Mouse (Mus musculus) urinary bladder, adult 18-20 months (tissue): ENCODE data around the gene Rsph6a.

ENCODE experiments used
- DNase-seq, 2 experiments: peaks; one replicate each; pipeline ENCODE4 v3.0.0; 2022; ENCODE audit warnings: low spot score in 2 of 2, mixed read lengths in 2 of 2

Rsph6a gene

DNA sequence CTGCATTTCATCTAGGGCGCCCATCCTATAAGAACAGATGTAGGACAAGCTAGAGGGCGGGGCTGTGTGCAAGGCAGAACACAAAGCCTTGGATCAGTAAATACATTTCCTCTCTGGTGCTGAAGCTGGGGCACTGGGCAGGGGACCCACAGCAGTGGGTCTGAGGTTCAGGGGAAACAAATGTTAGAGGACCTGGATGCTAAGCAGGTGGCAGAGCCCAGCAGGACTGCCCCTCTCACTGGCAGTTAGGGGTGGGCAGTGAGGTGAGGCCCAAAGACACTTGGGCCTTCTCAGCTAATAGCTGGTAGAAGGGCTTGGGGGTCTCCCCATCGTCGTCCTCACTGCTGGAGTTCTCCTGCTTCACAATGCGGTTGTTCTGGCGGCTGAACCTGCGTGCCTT, 44.3 kb downstream of the Rsph6a start:
- DNase-seq = no peak

DNA sequence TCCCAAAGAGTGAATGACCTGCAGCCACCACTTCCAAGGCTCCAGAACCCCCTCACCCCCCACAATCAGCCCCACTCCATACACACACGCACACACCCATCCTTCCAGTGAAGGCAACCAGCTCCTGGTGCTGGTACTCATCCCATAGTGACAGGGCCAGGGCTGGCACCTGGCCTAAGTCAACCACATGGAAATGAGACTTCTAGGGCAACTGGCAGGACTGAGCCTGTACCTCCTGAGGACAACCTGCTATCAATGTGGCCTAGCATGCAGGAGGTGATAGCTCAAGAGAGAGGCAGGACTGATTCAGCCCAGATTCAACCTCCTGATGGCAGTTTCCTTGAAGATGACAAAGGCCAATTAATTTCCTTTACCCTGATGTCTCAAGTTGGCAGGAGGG, 45.8 kb downstream of the Rsph6a start:
- no peak for DNase-seq

DNA sequence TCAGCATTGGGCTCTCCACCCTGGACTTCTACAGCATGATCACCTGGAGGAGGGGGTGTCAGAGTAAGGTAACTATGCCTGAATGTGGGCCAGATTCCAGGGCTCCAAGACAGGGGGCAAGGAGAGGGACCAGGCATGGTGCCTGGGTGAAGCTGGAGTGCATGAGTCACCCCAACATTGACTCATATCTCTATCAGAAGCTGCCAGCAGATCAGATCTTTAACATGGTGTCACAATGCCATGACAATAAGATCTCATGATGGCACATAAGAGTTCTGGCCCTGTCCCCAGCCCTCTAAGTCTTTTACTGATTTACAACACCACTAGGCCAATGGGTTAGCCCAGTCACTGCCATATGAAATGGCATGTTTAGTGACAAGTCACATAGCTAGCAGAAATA, 49.3 kb downstream of the Rsph6a start:
- DNase-seq = no peak

DNA sequence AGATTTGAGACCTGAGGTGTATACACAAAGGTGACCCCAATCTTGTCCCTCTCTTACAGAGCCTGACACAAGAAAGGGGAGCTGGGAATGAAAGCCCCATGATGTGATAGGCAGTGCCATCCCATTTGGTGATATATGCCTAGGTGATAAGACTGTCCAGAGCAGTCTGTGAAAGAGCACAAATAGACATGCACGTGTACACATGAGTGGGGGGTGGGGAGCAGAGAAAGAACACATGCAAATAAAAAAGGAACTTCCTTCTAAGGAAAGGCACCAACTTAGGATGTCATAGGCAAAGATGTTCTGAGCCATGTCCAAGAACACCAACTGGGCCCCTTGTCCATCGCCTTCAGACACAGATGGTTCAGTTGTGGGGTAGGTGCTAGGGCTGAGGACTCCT, 50.0 kb downstream of the Rsph6a start:
- DNase-seq = no peak

DNA sequence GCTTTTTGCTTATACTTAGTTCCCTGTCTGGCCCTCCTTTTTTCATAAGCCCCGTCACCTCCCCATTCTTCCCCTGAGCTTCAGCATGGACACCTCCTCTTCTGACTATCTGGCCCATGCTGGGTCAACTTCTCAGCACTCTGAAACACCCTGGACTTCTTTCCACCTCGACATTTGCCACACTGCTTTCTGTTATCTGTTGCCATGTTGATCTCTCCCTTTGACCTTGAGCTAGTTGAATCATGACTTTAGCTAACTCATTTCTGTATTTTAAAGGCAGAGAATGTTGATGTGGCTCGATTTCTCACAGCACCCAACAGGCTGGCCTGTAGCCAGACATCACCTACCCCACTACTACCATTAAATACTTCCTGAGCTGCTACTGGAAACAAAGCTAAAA, 52.9 kb downstream of the Rsph6a start:
- no peak for DNase-seq

DNA sequence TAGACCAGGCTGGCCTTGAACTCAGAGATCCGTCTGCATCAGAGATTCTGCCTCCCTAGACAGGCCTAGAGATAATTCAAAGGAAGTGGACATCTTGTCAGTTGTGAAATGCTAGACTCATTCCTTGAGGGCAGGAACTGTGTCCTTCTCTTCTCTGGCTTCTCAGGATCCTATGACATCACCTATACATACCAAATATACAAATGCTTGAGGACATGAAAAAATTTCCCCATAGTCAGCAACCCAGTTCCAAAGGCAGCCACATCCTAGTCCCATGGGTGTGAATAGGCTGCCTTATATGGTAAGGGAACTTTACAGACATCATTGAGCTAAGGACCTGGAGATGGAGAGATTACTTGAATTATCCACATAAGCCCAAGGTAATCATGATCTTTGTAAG, 55.1 kb downstream of the Rsph6a start:
- DNase-seq = no peak

DNA sequence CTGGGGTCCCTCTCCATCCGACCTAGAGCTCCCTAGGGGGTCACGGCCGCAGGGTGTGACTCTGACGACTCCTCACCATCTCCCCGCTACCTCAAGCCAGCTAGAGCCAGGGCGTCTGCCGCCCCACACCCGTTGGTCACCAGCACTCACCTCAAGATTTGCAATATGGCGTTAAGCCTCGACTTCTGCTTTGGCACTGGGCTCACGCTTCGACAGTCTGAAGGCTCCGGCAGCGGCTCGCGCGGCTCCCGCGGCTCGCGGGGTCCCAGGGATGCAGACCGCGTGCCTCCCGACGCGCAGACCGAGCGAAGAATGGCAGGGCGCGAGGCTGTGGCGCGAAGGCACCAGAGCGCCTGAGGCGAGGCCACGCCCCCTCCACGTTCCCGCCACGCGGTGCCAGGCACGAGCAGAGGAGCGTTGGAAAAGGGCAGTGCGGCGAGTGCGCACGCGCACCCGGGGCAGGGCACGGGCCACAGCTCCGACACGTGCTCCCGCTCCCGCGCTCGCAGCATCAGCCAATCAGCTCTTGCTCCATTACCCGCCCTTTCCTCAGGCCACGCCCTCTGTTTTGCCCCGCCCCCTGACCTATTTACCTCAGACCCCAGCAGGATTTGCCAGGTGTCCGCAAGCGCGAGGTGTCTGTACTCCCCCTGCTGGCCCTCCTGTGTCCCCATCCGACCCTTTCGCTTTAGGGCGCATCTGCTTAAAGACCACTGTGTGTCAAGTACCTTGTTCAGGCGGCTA, 63.7 kb downstream of the Rsph6a start, which contains the start of gene Gm4969:
Gm4969 (minus strand) TSS at position 341 of the 744 bp plus-strand sequence.
- no peak for DNase-seq

DNA sequence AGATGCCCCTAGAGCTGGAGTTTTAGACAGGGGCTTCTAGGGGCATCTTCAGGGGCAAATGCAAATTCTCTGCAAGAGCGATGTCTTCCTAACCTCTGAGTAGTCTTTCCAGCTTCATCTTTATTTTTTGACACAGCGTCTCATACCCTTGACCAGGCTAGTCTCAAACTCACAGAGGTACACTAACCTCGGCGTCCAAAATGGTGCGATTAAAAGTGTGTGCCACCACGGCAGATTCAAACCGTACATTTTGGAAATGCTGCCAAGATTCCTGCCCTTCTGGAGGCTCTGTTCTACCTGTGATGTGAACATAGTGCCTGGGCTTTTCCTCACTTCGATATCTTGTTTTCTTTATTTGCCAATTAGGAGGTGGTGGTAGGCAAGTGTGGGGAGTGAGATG, 64.6 kb downstream of the Rsph6a start:
- no peak for DNase-seq

DNA sequence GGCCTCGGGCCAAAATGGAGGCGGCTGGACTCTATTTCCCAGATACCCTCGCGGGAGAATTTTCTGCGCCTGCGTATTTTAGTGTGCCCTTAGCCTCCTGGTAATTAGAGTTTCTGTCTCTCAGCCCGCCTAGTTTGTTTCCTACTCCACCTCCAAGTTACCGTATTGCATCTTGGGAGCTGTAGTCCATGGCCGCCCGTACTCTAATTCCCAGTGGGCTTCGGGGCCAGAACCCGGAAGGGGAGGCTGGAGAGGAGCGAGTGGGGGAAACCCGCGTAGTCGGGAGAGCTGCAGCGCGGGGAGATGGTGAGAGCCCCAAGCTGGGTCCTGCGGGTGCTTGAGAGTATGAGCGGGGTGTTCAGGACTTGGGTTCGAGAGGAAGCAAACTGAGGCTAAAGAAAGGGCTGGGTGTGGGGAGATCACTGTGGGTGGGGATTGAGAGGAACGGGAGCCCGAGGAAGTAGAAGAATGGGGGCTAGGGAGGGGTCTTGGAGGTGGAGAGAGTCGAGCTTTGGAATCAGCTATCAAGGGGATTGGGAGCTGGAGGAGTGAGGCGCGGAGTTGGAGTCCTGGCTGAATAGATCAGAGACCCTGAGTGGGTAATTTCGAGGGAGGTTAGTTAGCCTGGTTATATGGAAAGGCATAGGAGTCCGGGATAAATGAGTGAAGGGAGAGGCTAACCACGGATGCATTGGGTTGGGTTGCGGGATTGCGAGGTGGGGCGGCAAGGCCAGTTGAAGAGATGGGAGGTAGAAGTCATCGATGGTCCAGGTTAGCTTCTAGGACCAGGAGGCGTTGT, 65.3 kb downstream of the Rsph6a start, which contains the start of gene Fbxo46:
Fbxo46 (plus strand) TSS at position 229 of the 799 bp plus-strand sequence.
- DNase-seq = peak; percentile 79 to 94

DNA sequence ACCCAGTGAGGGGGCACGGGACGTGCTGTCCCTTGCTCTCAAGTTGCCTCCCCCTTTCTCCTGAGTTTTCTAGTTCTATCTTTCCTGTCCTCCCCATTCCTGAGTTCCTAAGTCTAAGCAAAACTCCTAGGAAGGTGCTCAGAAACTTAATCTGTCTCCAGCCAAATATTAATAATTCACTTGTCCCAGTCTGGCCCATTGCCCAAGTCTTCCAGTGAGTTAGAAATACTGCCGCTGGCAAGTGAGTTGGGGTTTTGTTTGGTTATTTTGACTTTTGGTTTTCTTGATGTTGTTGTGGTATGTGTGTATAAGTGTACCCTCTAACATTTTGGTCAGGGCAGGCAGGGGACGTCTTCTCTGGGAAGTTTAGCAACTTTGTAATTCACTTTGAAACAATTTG, 67.2 kb downstream of the Rsph6a start:
- DNase-seq = no peak
